Mouse (Mus musculus) hindbrain, embryonic 11.5 days (tissue): ENCODE measurements around the gene Sugt1. TPM values are rescaled to one million over a fixed set of nuclear protein-coding genes. Genes with fewer than 3 reads are reported as not detected.

Experiments
- ATAC-seq: fragments of 200-750 bp; cut with Nextera tagmentation; 2 replicates; pipeline ENCODE4 v1.8.0; 2017; ENCODE audit warnings: mild to moderate bottlenecking, moderate TSS enrichment, moderate library complexity; ENCODE audit not compliant: low FRiP score
- DNase-seq: peaks from one replicate; pipeline ENCODE4 v3.0.0-alpha.2; 2015; ENCODE audit warnings: low spot score
- H3K27ac ChIP-seq: fragments of 300-500 bp; sonication (generic); 2 replicates; pipeline ENCODE4 v1.5.1; 2014; ENCODE audit warnings: mild to moderate bottlenecking, low read depth, low read length
- H3K27me3 ChIP-seq: fragments of 300-500 bp; sonication (generic); 2 replicates; pipeline ENCODE4 v1.6.1; 2014; ENCODE audit warnings: mild to moderate bottlenecking, low read length, moderate library complexity, mixed read lengths; ENCODE audit not compliant: control insufficient read depth, insufficient read depth
- H3K36me3 ChIP-seq: fragments of 300-500 bp; sonication (generic); 2 replicates; pipeline ENCODE4 v1.6.1; 2014; ENCODE audit warnings: mild to moderate bottlenecking, low read length, moderate library complexity, mixed read lengths; ENCODE audit not compliant: control insufficient read depth, insufficient read depth
- H3K4me1 ChIP-seq: fragments of 300-500 bp; sonication (generic); replicated peaks from 2 replicates; pipeline ENCODE4 v1.6.1; 2014; ENCODE audit warnings: low read length, mixed read lengths; ENCODE audit not compliant: control insufficient read depth, insufficient read depth
- H3K4me2 ChIP-seq: fragments of 300-500 bp; sonication (generic); replicated peaks from 2 replicates; pipeline ENCODE4 v1.6.1; 2014; ENCODE audit warnings: mild to moderate bottlenecking, low read depth, low read length
- H3K4me3 ChIP-seq: fragments of 300-500 bp; sonication (generic); 2 replicates; pipeline ENCODE4 v1.5.1; 2014; ENCODE audit warnings: low read depth, low read length
- H3K9ac ChIP-seq: fragments of 300-500 bp; sonication (generic); 2 replicates; pipeline ENCODE4 v1.6.1; 2014; ENCODE audit warnings: low read depth, low read length
- H3K9me3 ChIP-seq: fragments of 300-500 bp; sonication (generic); 2 replicates; pipeline ENCODE4 v1.6.1; 2016; ENCODE audit warnings: low read length; ENCODE audit not compliant: control insufficient read depth
- WGBS: fragments of 180-500 bp; shearing (Covaris S2); extraction: QIAGEN DNeasy Blood & Tissue Kit; methylation state at CpG from one replicate; pipeline ENCODE4 v1.1.7; 2014; 5-methylcytosine and 5-hydroxymethylcytosine counted together
- polyA plus RNA-seq: library from polyadenylated mRNA; unstranded; fragments of >200 nt; fragmentation: Nextera tagmentation; extraction: Ambion mirVana; gene quantifications from 2 replicates; pipeline ENCODE4 v1.2.1, GENCODE M21; 2014

Gene Sugt1
- polyA plus RNA-seq, 1 experiment from 2014 or later = 165 TPM

GRCm38 (mm10) chr14:79658286-79658685 is 70.8 kb downstream of the Sugt1 start:
- Histone ChIP-seq H3K9ac (no peak overlapping the region), H3K36me3 (no peaks in the 10 kb centered on the region), H3K4me3 (no peak overlapping the region), H3K4me1 (0 out of 2 replicates have a peak, but pooled peaks cover 4% of the 10 kb centered on the region), H3K27me3 (no peaks in the 10 kb centered on the region), H3K27ac (peak overlapping the region; percentile 12; the same call in 1 of the 2 replicates), H3K4me2 (no peak overlapping the region), H3K9me3 (no peaks in the 10 kb centered on the region)
- WGBS = 61% methylated on average over 5 of the region's 5 CpGs
- DNase-seq (no peak), ATAC-seq (no peak)

- Histone ChIP-seq H3K27ac (no peak overlapping the region), H3K9ac (no peak overlapping the region), H3K4me1 (0 out of 2 replicates have a peak, but pooled peaks cover 4% of the 10 kb centered on the region), H3K4me3 (no peak overlapping the region), H3K9me3 (no peaks in the 10 kb centered on the region), H3K36me3 (no peaks in the 10 kb centered on the region), H3K4me2 (no peak overlapping the region), H3K27me3 (no peaks in the 10 kb centered on the region)
- DNase-seq (no peak), ATAC-seq (peak; percentile 54)
- WGBS = 70% methylated on average over 6 of the region's 6 CpGs
Observed at GRCm38 (mm10) chr14:79658748-79659508, 71.4 kb downstream of the Sugt1 start.

- ATAC-seq (no peak), DNase-seq (no peak)
- WGBS = 55% methylated on average over 5 of the region's 5 CpGs
- Histone ChIP-seq H3K27me3 (no peaks in the 10 kb centered on the region), H3K4me2 (no peak overlapping the region), H3K9ac (no peak overlapping the region), H3K36me3 (no peaks in the 10 kb centered on the region), H3K4me3 (no peak overlapping the region), H3K27ac (no peak overlapping the region), H3K9me3 (no peaks in the 10 kb centered on the region), H3K4me1 (0 out of 2 replicates have a peak, but pooled peaks cover 4% of the 10 kb centered on the region)
Observed at GRCm38 (mm10) chr14:79660467-79660866, 73.0 kb downstream of the Sugt1 start.

- H3K4me1 ChIP-seq = 0 out of 2 replicates have a peak, but pooled peaks cover 4% of the 10 kb centered on the region
- H3K27ac ChIP-seq = no peak overlapping the region
- DNase-seq (peak; percentile 67), ATAC-seq (peak; percentile 75)
- peak overlapping the region; percentile 23; the same call in 1 of the 2 replicates for H3K9ac ChIP-seq
- H3K4me2 ChIP-seq = peak overlapping the region; percentile 46
- H3K36me3 ChIP-seq = no peaks in the 10 kb centered on the region
- no peaks in the 10 kb centered on the region for H3K9me3 ChIP-seq
- H3K27me3 ChIP-seq = no peaks in the 10 kb centered on the region
- H3K4me3 ChIP-seq = peak overlapping the region; percentile 12; the same call in 1 of the 2 replicates
- 21% methylated on average over 33 of the region's 33 CpGs for WGBS
Observed at GRCm38 (mm10) chr14:79661005-79661917, 73.8 kb downstream of the Sugt1 start.

- H3K36me3 ChIP-seq = no peaks in the 10 kb centered on the region
- H3K4me3 ChIP-seq = peak within 1 kb of the TSS; percentile 12; the same call in 1 of the 2 replicates
- no peaks in the 10 kb centered on the region for H3K27me3 ChIP-seq
- peak within 1 kb of the TSS; percentile 23; the same call in 1 of the 2 replicates for H3K9ac ChIP-seq
- no peaks in the 10 kb centered on the region for H3K9me3 ChIP-seq
- H3K27ac ChIP-seq = no peak within 1 kb of the TSS
- H3K4me2 ChIP-seq = peak within 1 kb of the TSS; percentile 46
- no peak for DNase-seq
- ATAC-seq = no peak
- 58% methylated on average over 4 of the region's 4 CpGs for WGBS
- H3K4me1 ChIP-seq = 0 out of 2 replicates have a peak, but pooled peaks cover 4% of the 10 kb centered on the region
Observed at GRCm38 (mm10) chr14:79662001-79662400, 74.5 kb downstream of the Sugt1 start, which contains the start of gene Cnmd. Gene Cnmd, minus strand, starts transcription at chr14:79662170.

- Histone ChIP-seq H3K9me3 (no peaks in the 10 kb centered on the region), H3K4me2 (no peak overlapping the region), H3K4me1 (no peaks in the 10 kb centered on the region), H3K9ac (no peak overlapping the region), H3K27ac (no peak overlapping the region), H3K27me3 (peaks cover 2% of the 10 kb centered on the region; the same call in 1 of the 2 replicates), H3K36me3 (no peaks in the 10 kb centered on the region), H3K4me3 (no peak overlapping the region)
- no peak for DNase-seq
- no peak for ATAC-seq
- WGBS = 91% methylated on average over 3 of the region's 3 CpGs
Observed at GRCm38 (mm10) chr14:79671008-79671407, 83.5 kb downstream of the Sugt1 start.

- 0 out of 2 replicates have a peak overlapping the region, but pooled peaks have one; percentile 27 for H3K27ac ChIP-seq
- ATAC-seq = peak; percentile 63
Observed at GRCm38 (mm10) chr14:79672567-79672966, 85.1 kb downstream of the Sugt1 start.

More at GRCm38 (mm10) chr14:79672567-79672966, 85.1 kb downstream of the Sugt1 start:
- Histone ChIP-seq H3K27me3 (peaks cover 2% of the 10 kb centered on the region; the same call in 1 of the 2 replicates), H3K9me3 (no peaks in the 10 kb centered on the region), H3K4me1 (0 out of 2 replicates have a peak, but pooled peaks cover 2% of the 10 kb centered on the region), H3K4me2 (no peak overlapping the region), H3K36me3 (no peaks in the 10 kb centered on the region), H3K4me3 (no peak overlapping the region), H3K9ac (no peak overlapping the region)
- WGBS = 66% methylated on average over 5 of the region's 5 CpGs
- no peak for DNase-seq
